Mouse (Mus musculus): ENCODE measurements around the gene Gm6096. TPM values are rescaled to one million over a fixed set of nuclear protein-coding genes. Genes with fewer than 3 reads are reported as not detected.
A peak's percentile ranks its signal among the peaks of the same experiment; 100 is the strongest.

The Gm6096 gene
- polyA plus RNA-seq, 1 experiment = 0.13 TPM

- no peak overlapping the region for H3K4me2 ChIP-seq (ENCODE audit: low read depth)
- TF ChIP-seq CEBPB (IDR thresholded peaks at IDR 0.05; ENCODE audit: insufficient read depth, poor library complexity, severe bottlenecking) = no peak
- no peak for TF ChIP-seq USF1 (IDR thresholded peaks at IDR 0.05; ENCODE audit: low read depth)
- TF ChIP-seq MAX (IDR thresholded peaks at IDR 0.05; ENCODE audit: low read depth) = no peak
- TF ChIP-seq MYOG (IDR thresholded peaks at IDR 0.05; ENCODE audit: control insufficient read depth in 1 of 3, insufficient read depth in 1 of 3, insufficient read length in 2 of 3, low read depth in 2 of 3) = no peak
- no peak for TF ChIP-seq REST (IDR thresholded peaks at IDR 0.05; ENCODE audit: insufficient read depth, insufficient read length)
- no peak for TF ChIP-seq POLR2A (IDR thresholded peaks at IDR 0.05; ENCODE audit: insufficient read length, low read depth)
- H3K4me3 ChIP-seq = no peak overlapping the region
- H3ac ChIP-seq (ENCODE audit: control insufficient read depth, insufficient read length) = no peak overlapping the region
- H3K27me3 ChIP-seq (ENCODE audit: control insufficient read depth, insufficient read depth, insufficient read length) = no peaks in the 10 kb centered on the region
- H3K79me2 ChIP-seq (ENCODE audit: control insufficient read depth, insufficient read depth) = peaks cover 73% of the 10 kb centered on the region
- H3K36me3 ChIP-seq (ENCODE audit: control insufficient read depth, insufficient read depth) = peaks cover 9% of the 10 kb centered on the region
Measured at GRCm38 (mm10) chr7:34268463-34268862, 17.6 kb downstream of the Gm6096 start.

- H3K4me2 ChIP-seq (ENCODE audit: low read depth) = no peak overlapping the region
- no peak overlapping the region for H3K4me3 ChIP-seq
- peaks cover 75% of the 10 kb centered on the region for H3K79me2 ChIP-seq (ENCODE audit: control insufficient read depth, insufficient read depth)
- peaks cover 11% of the 10 kb centered on the region for H3K36me3 ChIP-seq (ENCODE audit: control insufficient read depth, insufficient read depth)
- H3K27me3 ChIP-seq (ENCODE audit: control insufficient read depth, insufficient read depth, insufficient read length) = no peaks in the 10 kb centered on the region
- TF ChIP-seq SRF (IDR thresholded peaks at IDR 0.05; ENCODE audit: control insufficient read depth, insufficient read length, low read depth) = no peak
- TF ChIP-seq E2F4 (IDR thresholded peaks at IDR 0.05; ENCODE audit: insufficient read depth) = no peak
- no peak for TF ChIP-seq TCF12 (IDR thresholded peaks at IDR 0.05; ENCODE audit: insufficient read depth, poor library complexity, severe bottlenecking)
- TF ChIP-seq REST (IDR thresholded peaks at IDR 0.05; ENCODE audit: insufficient read depth, insufficient read length) = no peak
- no peak for TF ChIP-seq MYOG (IDR thresholded peaks at IDR 0.05; ENCODE audit: control insufficient read depth in 1 of 3, insufficient read depth in 1 of 3, insufficient read length in 2 of 3, low read depth in 2 of 3)
- no peak for TF ChIP-seq MAX (IDR thresholded peaks at IDR 0.05; ENCODE audit: low read depth)
- no peak for TF ChIP-seq CEBPB (IDR thresholded peaks at IDR 0.05; ENCODE audit: insufficient read depth, poor library complexity, severe bottlenecking)
- no peak for TF ChIP-seq TCF3 (IDR thresholded peaks at IDR 0.05; ENCODE audit: insufficient read length, low read depth)
- TF ChIP-seq MYOD1 (IDR thresholded peaks at IDR 0.05; ENCODE audit: control insufficient read depth in 1 of 3, insufficient read length in 2 of 3, low read depth in 2 of 3) = no peak
- no peak overlapping the region for H3ac ChIP-seq (ENCODE audit: control insufficient read depth, insufficient read length)
Measured at GRCm38 (mm10) chr7:34272465-34272864, 21.6 kb downstream of the Gm6096 start.

GRCm38 (mm10) chr7:34276066-34276465, 25.2 kb downstream of the Gm6096 start:
- Histone ChIP-seq H3K27me3 (ENCODE audit: control insufficient read depth, insufficient read depth, insufficient read length) (no peaks in the 10 kb centered on the region), H3K4me2 (ENCODE audit: low read depth) (no peak overlapping the region), H3K36me3 (ENCODE audit: control insufficient read depth, insufficient read depth) (peaks cover 6% of the 10 kb centered on the region), H3K79me2 (ENCODE audit: control insufficient read depth, insufficient read depth) (peaks cover 75% of the 10 kb centered on the region), H3K4me3 (no peak overlapping the region), H3ac (ENCODE audit: control insufficient read depth, insufficient read length) (no peak overlapping the region)
- no peak for TF ChIP-seq TCF3 (IDR thresholded peaks at IDR 0.05; ENCODE audit: insufficient read length, low read depth)
- TF ChIP-seq POLR2AphosphoS2 (IDR thresholded peaks at IDR 0.05; ENCODE audit: insufficient read length, low read depth) = no peak
- no peak for TF ChIP-seq TCF12 (IDR thresholded peaks at IDR 0.05; ENCODE audit: insufficient read depth, poor library complexity, severe bottlenecking)
- no peak for TF ChIP-seq CEBPB (IDR thresholded peaks at IDR 0.05; ENCODE audit: insufficient read depth, poor library complexity, severe bottlenecking)
- no peak for TF ChIP-seq E2F4 (IDR thresholded peaks at IDR 0.05; ENCODE audit: insufficient read depth)
- no peak for TF ChIP-seq REST (IDR thresholded peaks at IDR 0.05; ENCODE audit: insufficient read depth, insufficient read length)
- TF ChIP-seq MYOD1 (IDR thresholded peaks at IDR 0.05; ENCODE audit: control insufficient read depth in 1 of 3, insufficient read length in 2 of 3, low read depth in 2 of 3) = no peak
- TF ChIP-seq MYOG (IDR thresholded peaks at IDR 0.05; ENCODE audit: control insufficient read depth in 1 of 3, insufficient read depth in 1 of 3, insufficient read length in 2 of 3, low read depth in 2 of 3) = no peak
- no peak for TF ChIP-seq SRF (IDR thresholded peaks at IDR 0.05; ENCODE audit: control insufficient read depth, insufficient read length, low read depth)
- TF ChIP-seq POLR2A (IDR thresholded peaks at IDR 0.05; ENCODE audit: insufficient read length, low read depth) = no peak
- TF ChIP-seq USF1 (IDR thresholded peaks at IDR 0.05; ENCODE audit: low read depth) = no peak
- TF ChIP-seq MAX (IDR thresholded peaks at IDR 0.05; ENCODE audit: low read depth) = no peak

- H3K79me2 ChIP-seq (ENCODE audit: control insufficient read depth, insufficient read depth) = peaks cover 66% of the 10 kb centered on the region
- peaks cover 6% of the 10 kb centered on the region for H3K36me3 ChIP-seq (ENCODE audit: control insufficient read depth, insufficient read depth)
- H3K4me3 ChIP-seq = no peak overlapping the region
- no peak overlapping the region for H3ac ChIP-seq (ENCODE audit: control insufficient read depth, insufficient read length)
- TF ChIP-seq MYOD1 (IDR thresholded peaks at IDR 0.05; ENCODE audit: control insufficient read depth in 1 of 3, insufficient read length in 2 of 3, low read depth in 2 of 3) (peak in 2 of 3 experiments; percentile 8 to 53), MYOG (IDR thresholded peaks at IDR 0.05; ENCODE audit: control insufficient read depth in 1 of 3, insufficient read depth in 1 of 3, insufficient read length in 2 of 3, low read depth in 2 of 3) (peak in 1 of 3 experiments; percentile 49), CEBPB (IDR thresholded peaks at IDR 0.05; ENCODE audit: insufficient read depth, poor library complexity, severe bottlenecking) (no peak)
- no peak overlapping the region for H3K4me2 ChIP-seq (ENCODE audit: low read depth)
- H3K27me3 ChIP-seq (ENCODE audit: control insufficient read depth, insufficient read depth, insufficient read length) = no peaks in the 10 kb centered on the region
Measured at GRCm38 (mm10) chr7:34277656-34278055, 26.8 kb downstream of the Gm6096 start.

- Histone ChIP-seq H3K4me3 (no peak overlapping the region), H3K79me2 (ENCODE audit: control insufficient read depth, insufficient read depth) (peaks cover 80% of the 10 kb centered on the region), H3K4me2 (ENCODE audit: low read depth) (no peak overlapping the region), H3ac (ENCODE audit: control insufficient read depth, insufficient read length) (no peak overlapping the region), H3K36me3 (ENCODE audit: control insufficient read depth, insufficient read depth) (no peaks in the 10 kb centered on the region), H3K27me3 (ENCODE audit: control insufficient read depth, insufficient read depth, insufficient read length) (no peaks in the 10 kb centered on the region)
- TF ChIP-seq E2F4 (IDR thresholded peaks at IDR 0.05; ENCODE audit: insufficient read depth) (no peak), MAX (IDR thresholded peaks at IDR 0.05; ENCODE audit: low read depth) (no peak), TCF12 (IDR thresholded peaks at IDR 0.05; ENCODE audit: insufficient read depth, poor library complexity, severe bottlenecking) (no peak), TCF3 (IDR thresholded peaks at IDR 0.05; ENCODE audit: insufficient read length, low read depth) (no peak), MYOG (IDR thresholded peaks at IDR 0.05; ENCODE audit: control insufficient read depth in 1 of 3, insufficient read depth in 1 of 3, insufficient read length in 2 of 3, low read depth in 2 of 3) (no peak), POLR2A (IDR thresholded peaks at IDR 0.05; ENCODE audit: insufficient read length, low read depth) (no peak), USF1 (IDR thresholded peaks at IDR 0.05; ENCODE audit: low read depth) (no peak), SRF (IDR thresholded peaks at IDR 0.05; ENCODE audit: control insufficient read depth, insufficient read length, low read depth) (no peak), MYOD1 (IDR thresholded peaks at IDR 0.05; ENCODE audit: control insufficient read depth in 1 of 3, insufficient read length in 2 of 3, low read depth in 2 of 3) (no peak), CEBPB (IDR thresholded peaks at IDR 0.05; ENCODE audit: insufficient read depth, poor library complexity, severe bottlenecking) (no peak)
Measured at GRCm38 (mm10) chr7:34290450-34291151, 39.8 kb downstream of the Gm6096 start.
